Mouse (Mus musculus) yolk sac, embryonic 10.5 days (tissue): ENCODE data around the gene Zfp619.
"Not testable (repeated sequence)": the region's sequence is repeated elsewhere in the genome, so short reads cannot be mapped to it uniquely, and the experiment has no call there.

ENCODE experiments used
- DNase-seq: peaks from one replicate; pipeline ENCODE4 v3.0.0-alpha.2; 2017; ENCODE audit warnings: low spot score

Gene Zfp619

GRCm38 (mm10) chr7:39589044-39589443 lies 71.5 kb downstream of the Zfp619 start:
- DNase-seq, result not testable (repeated sequence)
